Mouse (Mus musculus) splenic B cell, adult 2 months (primary cell): ENCODE results near the gene Ralgapa2.

Source experiments
- DNase-seq: peaks from one replicate; pipeline ENCODE4 v3.0.0-alpha.2; 2011; ENCODE audit warnings: low read depth, low spot score
- H3K27me3 ChIP-seq: 2 replicates; pipeline ENCODE4 v1.6.1; 2012; ENCODE audit warnings: mild to moderate bottlenecking, low read length, moderate library complexity, mixed read lengths; ENCODE audit not compliant: control insufficient read depth, poor library complexity, insufficient read depth, severe bottlenecking
- H3K36me3 ChIP-seq: 2 replicates; pipeline ENCODE4 v1.6.1; 2012; ENCODE audit warnings: mild to moderate bottlenecking, low read length, moderate library complexity, mixed read lengths; ENCODE audit not compliant: control insufficient read depth, poor library complexity, insufficient read depth, severe bottlenecking

The Ralgapa2 gene

GRCm38 (mm10) chr2:146376293-146376692 lies 135.9 kb downstream of the Ralgapa2 start:
- H3K36me3 ChIP-seq = no peaks in the 10 kb centered on the region
- no peak for DNase-seq
- H3K27me3 ChIP-seq = no peaks in the 10 kb centered on the region

GRCm38 (mm10) chr2:146366098-146366497 lies 146.0 kb downstream of the Ralgapa2 start:
- DNase-seq = no peak
- H3K27me3 ChIP-seq = no peaks in the 10 kb centered on the region
- 0 out of 2 replicates have a peak, but pooled peaks cover 2% of the 10 kb centered on the region for H3K36me3 ChIP-seq

GRCm38 (mm10) chr2:146365368-146365983 lies 146.7 kb downstream of the Ralgapa2 start:
- no peak for DNase-seq
- no peaks in the 10 kb centered on the region for H3K27me3 ChIP-seq
- 0 out of 2 replicates have a peak, but pooled peaks cover 2% of the 10 kb centered on the region for H3K36me3 ChIP-seq

- H3K27me3 ChIP-seq = no peaks in the 10 kb centered on the region
- H3K36me3 ChIP-seq = 0 out of 2 replicates have a peak, but pooled peaks cover 2% of the 10 kb centered on the region
- DNase-seq = no peak
These were observed 148.7 kb downstream of the Ralgapa2 start for GRCm38 (mm10) chr2:146363483-146363882.

- Histone ChIP-seq H3K36me3 (0 out of 2 replicates have a peak, but pooled peaks cover 2% of the 10 kb centered on the region), H3K27me3 (no peaks in the 10 kb centered on the region)
- DNase-seq = no peak
These were observed 149.2 kb downstream of the Ralgapa2 start for GRCm38 (mm10) chr2:146362932-146363331.

- Histone ChIP-seq H3K36me3 (0 out of 2 replicates have a peak, but pooled peaks cover 2% of the 10 kb centered on the region), H3K27me3 (no peaks in the 10 kb centered on the region)
- DNase-seq = no peak
These were observed 150.2 kb downstream of the Ralgapa2 start for GRCm38 (mm10) chr2:146361969-146362368.

- 0 out of 2 replicates have a peak, but pooled peaks cover under 1% of the 10 kb centered on the region for H3K36me3 ChIP-seq
These were observed 151.1 kb downstream of the Ralgapa2 start for GRCm38 (mm10) chr2:146361076-146361475.

GRCm38 (mm10) chr2:146359676-146360075 lies 152.5 kb downstream of the Ralgapa2 start:
- Histone ChIP-seq H3K36me3 (no peaks in the 10 kb centered on the region), H3K27me3 (no peaks in the 10 kb centered on the region)
- no peak for DNase-seq

More at GRCm38 (mm10) chr2:146361076-146361475, 151.1 kb downstream of the Ralgapa2 start:
- DNase-seq = no peak
- H3K27me3 ChIP-seq = no peaks in the 10 kb centered on the region

- no peaks in the 10 kb centered on the region for H3K27me3 ChIP-seq
- no peak for DNase-seq
- H3K36me3 ChIP-seq = no peaks in the 10 kb centered on the region
These were observed 155.6 kb downstream of the Ralgapa2 start for GRCm38 (mm10) chr2:146356524-146356923.

GRCm38 (mm10) chr2:146350230-146350629 lies 161.9 kb downstream of the Ralgapa2 start:
- H3K36me3 ChIP-seq = peaks cover 2% of the 10 kb centered on the region
- no peaks in the 10 kb centered on the region for H3K27me3 ChIP-seq
- DNase-seq = no peak

- no peak for DNase-seq
- peaks cover 2% of the 10 kb centered on the region for H3K36me3 ChIP-seq
- no peaks in the 10 kb centered on the region for H3K27me3 ChIP-seq
These were observed 164.2 kb downstream of the Ralgapa2 start for GRCm38 (mm10) chr2:146347942-146348341.

GRCm38 (mm10) chr2:146340090-146340489 lies 172.1 kb downstream of the Ralgapa2 start:
- Histone ChIP-seq H3K27me3 (no peaks in the 10 kb centered on the region), H3K36me3 (no peaks in the 10 kb centered on the region; the same call in 1 of the 2 replicates)
- DNase-seq = no peak

- DNase-seq = no peak
- no peaks in the 10 kb centered on the region; the same call in 1 of the 2 replicates for H3K36me3 ChIP-seq
- H3K27me3 ChIP-seq = no peaks in the 10 kb centered on the region
These were observed 174.6 kb downstream of the Ralgapa2 start for GRCm38 (mm10) chr2:146337540-146337939.

GRCm38 (mm10) chr2:146331894-146332476 lies 180.2 kb downstream of the Ralgapa2 start:
- H3K36me3 ChIP-seq = no peaks in the 10 kb centered on the region
- H3K27me3 ChIP-seq = no peaks in the 10 kb centered on the region
- DNase-seq = no peak

GRCm38 (mm10) chr2:146330772-146331281 lies 181.3 kb downstream of the Ralgapa2 start:
- no peaks in the 10 kb centered on the region for H3K27me3 ChIP-seq
- no peaks in the 10 kb centered on the region for H3K36me3 ChIP-seq
- DNase-seq = no peak
